In the genomic region with DNA sequence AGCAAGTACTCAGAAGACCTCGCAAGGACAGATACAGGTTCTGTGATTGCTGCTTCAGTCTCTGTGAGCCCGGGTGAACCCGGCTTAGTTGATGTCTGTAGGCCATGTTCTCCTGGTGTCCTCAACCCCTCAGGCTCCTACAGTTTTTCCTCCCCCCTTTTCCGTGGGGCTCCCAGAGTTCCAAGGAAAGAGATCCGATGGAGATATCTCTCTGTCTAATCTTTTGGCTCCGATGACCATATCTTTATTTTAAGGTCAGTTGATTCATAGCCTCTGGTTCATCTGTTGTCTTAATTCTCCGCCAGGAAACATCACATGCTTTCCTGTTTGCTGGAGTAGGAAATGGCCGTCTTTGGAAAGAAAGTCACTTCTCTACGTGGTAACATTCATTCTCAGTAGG, we compare ENCODE assay signal across 17 mouse cellular contexts. TPM values are rescaled to one million over a fixed set of nuclear protein-coding genes. Genes with fewer than 3 reads are reported as not detected.
A peak's percentile ranks its signal among the peaks of the same experiment; 100 is the strongest.
DNase-seq lines count a peak whose midpoint lies in the region; ATAC-seq and TF ChIP-seq lines count a peak whose summit lies in the region.
"Had no signal": no experiment of that assay in that cellular context is flagged by ENCODE, and none has a peak within 500 bp of the region (broad histone marks: within the 10 kb centered on the region; RNA-seq: fewer than 3 reads in every experiment).

No protein-coding gene starts in this region.

- TF ChIP-seq EP300 in heart, postnatal 0 days (IDR thresholded peaks at IDR 0.05; ENCODE audit: low read depth), result peak; percentile 65; the same call in 1 of the 2 replicates

- no peak for ATAC-seq in heart, postnatal 0 days (ENCODE audit: insufficient read depth, low read depth)
- ATAC-seq in heart, embryonic 11.5 days (replicated peaks; ENCODE audit: insufficient number of reproducible peaks, low FRiP score, low TSS enrichment), result no peak

- 0 out of 2 replicates have a peak overlapping the region, but pooled peaks have one; percentile 25 for H3K4me2 ChIP-seq in heart, postnatal 0 days (ENCODE audit: low read depth, low read length)
- H3K4me2 ChIP-seq in heart, embryonic 11.5 days, result no peak overlapping the region
- H3K4me2 ChIP-seq: hindbrain, embryonic 15.5 days; neural tube, embryonic 12.5 days had no signal

- peaks cover 24% of the 10 kb centered on the region for H3K4me1 ChIP-seq in heart, postnatal 0 days (ENCODE audit: control insufficient read depth, insufficient read depth)
- peaks cover 11% of the 10 kb centered on the region for H3K4me1 ChIP-seq in heart, embryonic 11.5 days (ENCODE audit: control insufficient read depth, insufficient read depth, low read length)
- H3K4me1 ChIP-seq in limb, embryonic 10.5 days, result peaks cover 16% of the 10 kb centered on the region

- no peaks in the 10 kb centered on the region for H3K36me3 ChIP-seq in heart, postnatal 0 days (replicated peaks; ENCODE audit: control insufficient read depth, insufficient read depth, low read length)
- no peaks in the 10 kb centered on the region for H3K36me3 ChIP-seq in heart, embryonic 11.5 days (ENCODE audit: control insufficient read depth, insufficient read depth, low read length)
- no peaks in the 10 kb centered on the region for H3K36me3 ChIP-seq in limb, embryonic 10.5 days
- H3K36me3 ChIP-seq: hindbrain, embryonic 15.5 days; neural tube, embryonic 12.5 days had no signal

- H3K9ac ChIP-seq in heart, postnatal 0 days (replicated peaks; ENCODE audit: low read depth, low read length), result no peak overlapping the region
- H3K9ac ChIP-seq in heart, embryonic 11.5 days (ENCODE audit: low read depth, low read length), result no peak overlapping the region
- H3K9ac ChIP-seq: hindbrain, embryonic 15.5 days; neural tube, embryonic 12.5 days had no signal

- DNase-seq in heart, postnatal 0 days (ENCODE audit: low spot score), result no peak
- DNase-seq in kidney, adult 8-10 months, result peak; percentile 28 to 65
- DNase-seq in kidney, postnatal 10 days, result peak; percentile 44
- DNase-seq in lung, postnatal 10 days, result peak; percentile 44
- DNase-seq in limb, embryonic 10.5 days (ENCODE audit: low spot score), result no peak
- no peak for DNase-seq in testis, postnatal 10 days (ENCODE audit: low spot score)
- DNase-seq: cerebellum, postnatal 10 days; gastrocnemius, postnatal 10 days; liver; thymus, postnatal 36 days had no signal

- WGBS in heart, postnatal 0 days, result 63% methylated on average over 9 of the region's 9 CpGs
- 66% methylated on average over 9 of the region's 9 CpGs for WGBS in heart, embryonic 11.5 days (ENCODE audit: insufficient replicate concordance)
- 86% methylated on average over 9 of the region's 9 CpGs for WGBS in limb, embryonic 10.5 days

- H3K4me3 ChIP-seq in heart, postnatal 0 days (ENCODE audit: low read depth, low read length), result no peak overlapping the region
- no peak overlapping the region for H3K4me3 ChIP-seq in heart, embryonic 11.5 days (ENCODE audit: low read depth, low read length)
- no peak overlapping the region for H3K4me3 ChIP-seq in limb, embryonic 10.5 days
- H3K4me3 ChIP-seq: hindbrain, embryonic 15.5 days; neural tube, embryonic 12.5 days had no signal

- TF ChIP-seq CTCF in heart, postnatal 0 days (IDR thresholded peaks at IDR 0.05; ENCODE audit: low read depth), result no peak

- no peaks in the 10 kb centered on the region for H3K9me3 ChIP-seq in heart, postnatal 0 days (replicated peaks; ENCODE audit: control insufficient read depth, low read length)
- no peaks in the 10 kb centered on the region for H3K9me3 ChIP-seq in heart, embryonic 11.5 days (replicated peaks; ENCODE audit: control insufficient read depth, low read length)
- H3K9me3 ChIP-seq in limb, embryonic 10.5 days (replicated peaks), result no peaks in the 10 kb centered on the region
- H3K9me3 ChIP-seq: hindbrain, embryonic 15.5 days; neural tube, embryonic 12.5 days had no signal

- peaks cover 13% of the 10 kb centered on the region; the same call in 1 of the 2 replicates for H3K27me3 ChIP-seq in heart, postnatal 0 days (ENCODE audit: control insufficient read depth, insufficient read depth, low read length)
- H3K27me3 ChIP-seq in heart, embryonic 11.5 days (ENCODE audit: control insufficient read depth, insufficient read depth, low read length), result peaks cover 27% of the 10 kb centered on the region
- H3K27me3 ChIP-seq in limb, embryonic 10.5 days (ENCODE audit: low read depth, poor library complexity, severe bottlenecking), result peaks cover 60% of the 10 kb centered on the region

- peak overlapping the region; percentile 91 for H3K27ac ChIP-seq in heart, postnatal 0 days (ENCODE audit: low read depth)
- no peak overlapping the region for H3K27ac ChIP-seq in heart, embryonic 11.5 days (ENCODE audit: low read depth, low read length)
- no peak overlapping the region for H3K27ac ChIP-seq in limb, embryonic 10.5 days
- H3K27ac ChIP-seq: hindbrain, embryonic 15.5 days; neural tube, embryonic 12.5 days had no signal

RNA-seq across cellular contexts. Expression of gene Slfn5, which starts 2.1 kb away (rescaled TPM):
- 21.5 and 29.0 TPM in 2 replicates for total RNA-seq in heart, postnatal 0 days (2014; rRNA removed; ENCODE audit: low replicate concordance)
- polyA plus RNA-seq in heart, postnatal 0 days (2015; fragmentation: Nextera tagmentation; extraction: Ambion mirVana), result 15.6 and 18.7 TPM in 2 replicates
- 0.68 and 1.4 TPM in 2 replicates for polyA plus RNA-seq in heart, embryonic 11.5 days (2014; fragmentation: Nextera tagmentation; extraction: Ambion mirVana)
- 0.31 and 0.46 TPM in 2 replicates for polyA plus RNA-seq in limb, embryonic 10.5 days (2016; fragmentation: Nextera tagmentation; extraction: Ambion mirVana)

RNA-seq across cellular contexts. Expression of gene Unc45b, which starts 38.7 kb away (rescaled TPM):
- total RNA-seq in heart, postnatal 0 days (2014; rRNA removed; ENCODE audit: low replicate concordance), result 200 and 239 TPM in 2 replicates
- 153 and 167 TPM in 2 replicates for polyA plus RNA-seq in heart, postnatal 0 days (2015; fragmentation: Nextera tagmentation; extraction: Ambion mirVana)
- polyA plus RNA-seq in heart, embryonic 11.5 days (2014; fragmentation: Nextera tagmentation; extraction: Ambion mirVana), result 174 and 220 TPM in 2 replicates
- polyA plus RNA-seq in limb, embryonic 10.5 days (2016; fragmentation: Nextera tagmentation; extraction: Ambion mirVana), result 0.73 and 1.4 TPM in 2 replicates
- total RNA-seq: monocyte, adult 5-6 weeks had no signal

RNA-seq across cellular contexts. Expression of gene Nle1, which starts 40.8 kb away (rescaled TPM):
- total RNA-seq in heart, postnatal 0 days (2014; rRNA removed; ENCODE audit: low replicate concordance), result 25.9 and 28.1 TPM in 2 replicates
- polyA plus RNA-seq in heart, postnatal 0 days (2015; fragmentation: Nextera tagmentation; extraction: Ambion mirVana), result 9.0 and 9.4 TPM in 2 replicates
- 16.7 and 22.9 TPM in 2 replicates for polyA plus RNA-seq in heart, embryonic 11.5 days (2014; fragmentation: Nextera tagmentation; extraction: Ambion mirVana)
- 54.6 and 55.3 TPM in 2 replicates for polyA plus RNA-seq in limb, embryonic 10.5 days (2016; fragmentation: Nextera tagmentation; extraction: Ambion mirVana)

RNA-seq across cellular contexts. Expression of gene Slfn9, which starts 42.6 kb away (rescaled TPM):
- total RNA-seq in heart, postnatal 0 days (2014; rRNA removed; ENCODE audit: low replicate concordance), result 3.1 and 7.6 TPM in 2 replicates
- polyA plus RNA-seq in heart, postnatal 0 days (2015; fragmentation: Nextera tagmentation; extraction: Ambion mirVana), result 4.9 and 5.2 TPM in 2 replicates
- polyA plus RNA-seq in heart, embryonic 11.5 days (2014; fragmentation: Nextera tagmentation; extraction: Ambion mirVana), result 14.1 and 16.6 TPM in 2 replicates
- polyA plus RNA-seq in limb, embryonic 10.5 days (2016; fragmentation: Nextera tagmentation; extraction: Ambion mirVana), result 10.1 and 15.1 TPM in 2 replicates

RNA-seq across cellular contexts. Expression of gene Fndc8, which starts 57.1 kb away (rescaled TPM):
- total RNA-seq in heart, postnatal 0 days (2014; rRNA removed; ENCODE audit: low replicate concordance), result not detected in 2 replicates
- polyA plus RNA-seq in heart, postnatal 0 days (2015; fragmentation: Nextera tagmentation; extraction: Ambion mirVana), result 0.10 and 0.12 TPM in 2 replicates
- polyA plus RNA-seq in heart, embryonic 11.5 days (2014; fragmentation: Nextera tagmentation; extraction: Ambion mirVana), result 0.10 TPM in 1 of 2 replicates, not detected in the other
- polyA plus RNA-seq in limb, embryonic 10.5 days (2016; fragmentation: Nextera tagmentation; extraction: Ambion mirVana), result 0.18 and 0.35 TPM in 2 replicates
- total RNA-seq: ES-E14; gastrocnemius, postnatal 10 days; layer of hippocampus, postnatal 10 days; left cerebral cortex, postnatal 25 days; monocyte, adult 5-6 weeks had no signal

Comparison
In these comparisons a context has a peak if more than half of its experiments do, and no peak if none do; other contexts are left out.
1. DNase-seq: peak in kidney, adult 8-10 months (2 of 2), kidney, postnatal 10 days (single experiment) and lung, postnatal 10 days (single experiment); none in heart, postnatal 0 days (single experiment), limb, embryonic 10.5 days (single experiment) and testis, postnatal 10 days (single experiment).
2. RNA of gene Unc45b, which starts 38.7 kb away (polyA plus RNA-seq): 174 to 220 TPM in heart, embryonic 11.5 days and 153 to 167 TPM in heart, postnatal 0 days; 0.73 to 1.4 TPM in limb, embryonic 10.5 days; every median in the first group is over 10 times any median in the second.